Mouse (Mus musculus) liver, embryonic 14.5 days (tissue): ENCODE data around the gene 1700123O20Rik.

Experiments used
- CTCF ChIP-seq: IDR thresholded peaks from 2 replicates; pipeline ENCODE4 v1.5.1; 2016; ENCODE audit warnings: antibody characterized with exemption, low read depth, control low read depth
- EP300 ChIP-seq: IDR thresholded peaks from 2 replicates; pipeline ENCODE4 v1.6.1; 2016; ENCODE audit warnings: antibody characterized with exemption, low read depth

GRCm38 (mm10) chr14:54641305-54641969 lies 44.6 kb upstream of the 1700123O20Rik start, which contains the start of gene Cdh24:
- TF ChIP-seq CTCF = peak; percentile 94
- TF ChIP-seq EP300 = peak; percentile 19; the same call in 1 of the 2 replicates
